Mouse (Mus musculus) thymus, postnatal 25 days (tissue): Measurements from ENCODE around the gene Sla2.
A peak's percentile ranks its signal among the peaks of the same experiment; 100 is the strongest.
"Not testable (repeated sequence)": the region's sequence is repeated elsewhere in the genome, so short reads cannot be mapped to it uniquely, and the experiment has no call there.

ENCODE experiments used
- DNase-seq: peaks from one replicate; pipeline ENCODE4 v3.0.0; 2022

The Sla2 gene

DNA sequence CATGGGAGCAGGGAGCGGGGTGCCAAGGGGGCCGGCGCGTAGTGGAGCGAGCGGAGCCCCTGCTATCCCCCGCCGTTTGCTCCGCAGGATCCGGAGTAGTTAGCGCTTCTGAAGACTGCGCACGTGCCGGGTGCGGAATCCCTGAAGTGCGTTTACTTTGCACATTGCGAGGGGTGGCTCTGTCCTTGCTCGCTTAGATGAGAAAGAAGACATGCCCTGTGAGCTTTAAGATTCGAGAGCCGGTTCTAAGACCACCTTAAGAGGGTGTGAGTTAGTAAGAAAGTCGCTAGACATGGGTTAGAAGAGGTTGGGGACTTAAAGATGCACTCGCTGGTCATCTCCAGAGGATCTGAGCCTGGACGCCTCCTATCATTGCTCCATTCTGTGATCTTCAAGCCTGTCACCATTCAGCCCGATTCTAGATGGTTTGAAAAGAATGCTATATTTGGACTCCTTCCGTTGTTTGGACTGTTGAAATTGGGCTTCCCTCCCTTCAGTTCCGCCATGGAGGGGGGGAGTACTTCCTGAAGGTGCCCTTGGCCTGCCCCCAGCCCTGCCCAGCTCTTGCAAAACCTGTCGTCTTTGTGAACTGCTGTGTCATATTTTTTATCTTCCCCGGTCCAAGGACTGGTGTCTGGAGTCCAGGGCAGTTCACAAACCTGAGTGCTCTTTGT lies 23.4 kb downstream of the Sla2 start:
- DNase-seq = peak; percentile 35

DNA sequence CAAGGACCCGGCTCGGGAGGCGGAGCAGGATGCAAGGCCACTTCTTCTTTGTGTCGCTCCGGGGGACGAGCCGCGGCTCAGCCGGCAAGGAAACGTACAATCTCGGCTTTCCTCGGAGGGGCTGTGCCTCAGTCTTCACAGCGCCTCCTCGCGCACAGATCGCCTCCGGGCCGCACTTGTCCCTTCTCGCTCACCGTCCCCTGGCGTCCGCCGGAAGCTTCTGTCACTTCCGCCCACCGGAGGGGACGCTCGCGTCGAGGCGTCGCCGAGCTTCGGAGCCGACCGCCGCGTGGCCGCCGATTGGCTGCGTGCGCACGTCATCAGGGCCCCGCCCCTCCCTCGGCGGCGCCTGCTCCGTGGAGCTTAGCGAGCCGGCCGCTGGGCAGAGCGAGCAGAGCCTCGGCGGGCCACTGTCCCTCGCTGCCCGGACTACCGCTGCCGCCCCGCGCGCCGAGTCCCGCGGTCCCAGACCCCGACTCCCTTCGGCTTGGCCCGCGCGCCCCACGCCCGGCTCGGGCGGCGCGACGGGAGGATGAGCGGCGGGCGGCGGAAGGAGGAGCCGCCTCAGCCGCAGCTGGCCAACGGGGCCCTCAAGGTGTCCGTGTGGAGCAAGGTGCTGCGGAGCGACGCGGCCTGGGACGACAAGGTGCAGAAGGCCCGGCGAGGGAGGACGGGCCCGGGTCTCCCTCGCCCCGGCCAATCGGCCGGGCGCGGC lies 24.1 kb downstream of the Sla2 start, which contains the start of gene Rab5if:
Rab5if (plus strand) TSS at position 357 of the 715 bp plus-strand sequence.
- peak; percentile 98 for DNase-seq

DNA sequence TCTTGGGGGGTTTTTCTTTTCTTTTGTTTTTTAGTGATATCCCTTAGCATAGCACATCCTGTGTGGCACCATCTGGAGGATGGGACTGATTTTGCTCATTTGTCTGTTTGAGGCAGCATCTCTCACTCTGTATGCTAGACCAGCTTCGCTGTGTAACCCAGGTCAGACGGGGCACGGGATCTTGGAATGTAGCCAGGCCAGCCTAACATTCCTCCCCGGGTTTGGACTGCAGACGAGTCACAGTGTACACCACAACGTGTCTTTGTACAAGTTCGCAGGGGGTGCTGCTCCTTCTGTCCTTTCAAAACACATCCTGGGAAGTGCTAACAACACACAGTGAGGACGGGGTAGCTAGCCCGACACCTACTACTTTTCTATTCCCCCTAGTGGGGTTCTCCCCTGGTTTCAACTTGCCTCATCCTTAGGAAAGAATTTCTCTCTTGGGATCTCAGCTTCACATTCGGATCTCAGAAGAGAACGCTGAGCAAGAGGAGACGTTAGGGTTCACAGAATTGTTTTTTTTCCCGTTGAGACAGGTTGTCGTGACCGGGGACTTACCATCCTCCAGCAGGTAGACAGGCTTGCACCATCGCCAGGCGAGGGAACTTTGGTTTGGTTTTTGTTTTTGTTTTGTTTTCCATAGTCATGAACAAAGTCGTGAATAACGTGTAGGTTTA lies 24.8 kb downstream of the Sla2 start:
- DNase-seq = peak; percentile 47

DNA sequence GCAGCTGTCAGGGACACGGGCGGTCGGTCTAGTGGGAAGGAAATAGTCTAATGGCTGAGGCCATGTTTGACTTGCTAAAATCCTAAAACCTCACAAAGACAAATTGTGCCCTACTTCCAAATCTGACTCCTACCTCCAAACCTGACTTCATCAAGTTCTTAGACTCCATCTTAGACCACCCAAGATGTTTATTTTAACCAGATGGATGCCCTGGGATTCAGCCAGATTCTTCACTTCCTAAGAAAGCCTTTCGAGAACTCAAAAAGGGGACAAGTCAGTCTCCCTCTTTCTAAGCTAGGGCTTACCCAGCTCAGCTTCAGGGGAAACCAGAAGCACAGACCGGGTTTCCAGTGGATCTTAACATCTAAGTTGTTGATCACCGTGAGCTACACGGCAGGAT lies 28.3 kb downstream of the Sla2 start:
- DNase-seq = no peak

DNA sequence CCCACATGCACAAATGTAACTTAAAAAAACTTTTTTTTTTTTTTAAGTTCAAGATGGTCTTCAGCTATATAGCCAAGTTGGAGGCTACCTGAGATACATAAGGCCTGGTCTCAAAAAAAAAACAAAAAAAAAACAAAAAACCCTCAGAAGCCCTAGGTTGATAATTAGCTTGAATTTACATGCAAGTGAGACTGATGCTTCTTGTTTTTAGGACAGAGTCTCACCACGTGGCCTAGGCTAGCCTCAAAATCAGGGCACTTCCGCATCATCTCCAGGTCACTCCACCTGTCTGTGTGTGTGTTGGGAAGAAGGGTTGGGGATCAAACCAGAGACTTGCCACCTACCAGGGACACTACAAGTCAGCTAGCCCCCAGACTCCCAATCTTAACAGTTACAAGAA lies 29.2 kb downstream of the Sla2 start, which contains the start of gene 4930518I15Rik:
4930518I15Rik (minus strand) TSS at position 112 of the 400 bp plus-strand sequence.
- no peak for DNase-seq

DNA sequence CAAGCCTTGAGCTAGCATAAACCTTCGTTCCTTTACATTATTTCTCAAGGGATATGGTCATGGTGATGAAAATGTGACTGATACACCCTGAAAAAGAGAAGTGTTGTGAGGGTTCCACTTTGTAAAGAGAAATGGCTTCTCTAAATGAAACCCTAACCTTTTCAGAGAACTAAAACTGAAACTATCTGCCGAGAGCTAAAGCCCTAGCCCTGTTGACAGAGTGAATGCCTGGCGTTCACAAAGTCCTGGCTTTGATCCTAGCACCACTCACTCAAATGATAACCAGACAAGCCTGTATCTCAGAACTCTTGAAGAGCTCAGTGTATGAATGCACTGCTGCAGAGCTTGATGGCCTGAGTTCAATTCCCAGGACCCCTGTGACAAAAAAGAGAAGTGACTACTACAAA lies 29.6 kb downstream of the Sla2 start:
- DNase-seq = no peak

DNA sequence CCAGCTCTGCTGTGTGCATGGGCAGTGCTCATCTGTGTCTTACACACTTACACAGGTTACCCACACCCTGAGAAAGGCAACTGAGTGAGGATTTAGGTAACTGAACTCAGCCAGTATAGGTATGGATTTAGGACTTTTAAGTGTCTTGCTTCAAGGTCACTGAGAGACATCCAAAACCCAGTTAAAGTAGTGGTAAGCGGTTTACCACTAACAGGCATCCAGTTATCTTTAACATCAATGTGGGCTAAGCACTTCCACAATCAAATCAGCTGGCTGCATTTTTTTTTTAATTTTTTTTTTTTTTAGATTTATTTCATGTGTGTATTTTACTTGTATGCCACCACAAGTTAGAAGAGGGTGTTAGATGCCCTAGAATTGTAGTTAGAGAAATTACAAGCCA lies 30.7 kb downstream of the Sla2 start:
- no peak for DNase-seq

DNA sequence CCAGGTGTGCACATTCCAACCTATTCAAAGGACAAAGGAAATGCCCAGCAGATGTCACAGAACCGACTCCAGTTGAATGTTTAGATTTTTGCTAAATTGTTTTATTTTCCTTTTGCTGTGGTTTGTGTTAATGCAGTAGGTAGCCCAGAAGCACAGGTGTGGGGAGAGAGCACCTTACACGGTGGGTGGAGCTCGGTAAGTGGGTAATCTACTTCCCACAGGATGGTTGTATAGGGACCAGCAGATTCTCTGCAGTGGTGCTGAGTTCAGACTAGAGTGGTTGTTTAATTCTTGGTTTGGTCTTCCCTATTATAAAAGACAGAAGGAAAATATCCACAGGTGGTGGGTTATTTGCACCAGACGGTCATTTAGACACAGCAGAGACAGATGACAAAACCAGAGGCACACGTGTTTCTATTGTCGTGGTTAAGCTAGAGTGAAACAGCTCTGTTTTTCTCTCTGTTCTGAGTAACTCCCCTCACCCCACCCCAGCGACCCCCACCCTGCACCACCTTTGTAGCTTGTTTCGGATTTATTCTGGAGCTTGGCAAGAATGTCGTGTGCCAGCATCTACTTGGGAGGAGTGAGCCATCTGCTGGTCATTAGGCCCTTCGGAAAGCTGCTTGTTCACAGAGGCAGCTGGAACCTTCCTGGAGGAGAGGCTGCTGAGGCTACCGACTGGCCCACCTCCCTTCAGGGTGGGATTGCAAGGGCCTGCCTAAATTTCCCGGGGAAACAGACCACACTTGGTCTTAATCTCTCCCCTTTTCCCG lies 32.8 kb downstream of the Sla2 start:
- not testable (repeated sequence) for DNase-seq

DNA sequence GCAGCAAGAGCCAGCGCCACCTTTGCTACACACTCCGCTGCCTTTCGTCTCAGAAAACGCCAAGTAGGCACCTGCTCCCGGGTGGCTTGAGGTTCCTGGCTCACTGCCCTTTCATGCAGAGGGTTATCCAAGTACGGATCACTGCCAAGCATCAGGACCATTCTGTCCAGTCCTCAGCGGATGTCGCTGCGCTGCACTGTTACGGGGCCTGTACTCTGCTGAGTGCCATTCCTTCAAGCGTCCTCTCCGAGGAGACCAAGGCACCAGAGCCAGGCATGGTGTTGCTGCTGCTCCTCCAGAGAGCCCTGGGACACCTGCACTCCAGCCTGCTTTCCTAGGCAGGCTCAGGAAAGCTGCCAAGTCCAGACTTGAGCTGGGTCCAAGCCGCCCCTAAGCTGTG lies 33.4 kb downstream of the Sla2 start:
- not testable (repeated sequence) for DNase-seq

DNA sequence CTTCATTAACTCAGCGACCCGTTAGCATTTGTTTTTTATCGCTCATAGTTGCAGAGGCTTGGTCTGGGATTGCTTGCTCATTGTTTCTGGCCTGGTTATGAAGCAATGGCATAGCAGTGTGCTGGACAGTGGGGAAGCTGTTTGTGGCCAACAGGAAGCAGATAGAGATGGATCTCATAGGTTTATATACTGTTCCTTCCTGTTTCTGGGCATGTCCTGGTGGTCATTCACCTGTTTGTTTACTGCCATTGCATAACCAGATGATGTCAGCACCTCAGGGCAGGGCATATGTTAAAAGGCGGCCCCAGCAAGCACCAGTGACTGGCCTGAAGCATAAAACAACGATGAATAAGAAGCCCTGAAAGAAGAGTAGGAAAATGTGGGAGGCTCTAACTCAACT lies 36.5 kb downstream of the Sla2 start:
- DNase-seq = no peak

DNA sequence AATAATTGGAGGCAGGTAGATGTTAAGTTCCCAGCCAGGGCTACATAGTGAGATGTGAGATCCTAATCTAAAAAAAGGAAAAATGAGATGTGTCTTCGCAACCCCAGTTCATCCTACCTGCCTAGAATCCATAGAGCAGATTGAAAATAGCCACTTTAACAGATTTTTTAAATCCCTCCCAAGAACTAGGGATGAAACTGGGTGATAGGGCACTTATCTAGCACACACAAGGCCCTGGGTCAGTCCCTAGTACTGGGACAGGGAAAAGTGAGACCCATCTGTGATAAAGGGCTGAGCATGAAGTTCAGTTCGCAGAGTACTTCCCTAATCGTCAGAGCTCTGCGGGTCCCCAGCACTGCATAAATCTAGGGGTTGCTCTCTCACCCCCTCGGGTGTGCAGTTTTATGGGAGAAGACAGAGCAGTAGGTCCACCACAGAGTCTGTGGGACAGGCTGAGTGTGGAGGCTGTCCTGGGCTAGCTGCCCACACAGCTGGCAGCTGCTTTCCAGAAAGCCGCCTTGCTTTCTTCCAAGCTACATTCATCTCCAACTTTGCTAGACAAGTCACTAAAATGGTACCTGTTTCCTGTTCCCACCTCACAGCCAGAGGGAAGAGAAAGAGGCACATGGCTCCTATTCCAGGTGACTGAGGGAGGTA lies 38.3 kb downstream of the Sla2 start:
- DNase-seq = no peak

DNA sequence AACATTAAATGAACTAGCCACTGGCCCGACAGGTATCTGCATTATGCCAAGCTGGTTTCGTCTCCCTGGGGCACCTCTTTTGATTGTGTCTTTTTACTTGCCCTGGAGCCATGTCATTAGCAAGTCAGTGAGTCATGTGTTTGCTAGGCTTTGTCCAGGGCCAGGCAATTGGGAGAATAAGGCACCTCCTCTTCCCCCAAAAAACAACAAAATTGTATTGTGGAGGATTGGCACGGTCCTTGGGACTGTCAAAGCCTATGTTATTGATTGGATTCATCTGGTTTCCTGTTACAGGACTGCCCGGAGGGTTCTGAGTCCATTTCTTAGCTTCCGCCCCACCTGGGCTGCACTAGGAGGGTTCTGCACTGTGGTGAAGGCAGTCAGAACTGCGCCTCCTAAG lies 39.3 kb downstream of the Sla2 start:
- DNase-seq = no peak

DNA sequence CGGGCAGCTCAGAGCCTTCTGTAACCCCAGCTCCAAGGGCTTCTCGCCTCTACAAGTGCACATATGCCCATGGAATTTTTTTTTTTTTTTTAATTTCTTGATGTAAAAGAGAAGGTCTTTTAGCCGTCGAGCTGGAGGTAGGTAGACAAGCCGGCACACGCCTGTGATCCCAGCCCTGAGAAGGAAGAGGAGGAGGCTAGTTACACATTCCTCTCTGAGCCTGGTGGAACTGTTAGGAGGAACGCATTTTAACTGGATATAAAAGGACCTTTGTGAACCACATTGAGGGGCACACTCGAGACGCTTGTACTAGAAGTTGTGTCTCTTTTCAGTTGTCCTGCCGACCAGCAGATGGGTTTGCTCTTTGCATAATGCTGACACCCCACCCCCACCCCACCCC lies 42.3 kb downstream of the Sla2 start:
- no peak for DNase-seq

DNA sequence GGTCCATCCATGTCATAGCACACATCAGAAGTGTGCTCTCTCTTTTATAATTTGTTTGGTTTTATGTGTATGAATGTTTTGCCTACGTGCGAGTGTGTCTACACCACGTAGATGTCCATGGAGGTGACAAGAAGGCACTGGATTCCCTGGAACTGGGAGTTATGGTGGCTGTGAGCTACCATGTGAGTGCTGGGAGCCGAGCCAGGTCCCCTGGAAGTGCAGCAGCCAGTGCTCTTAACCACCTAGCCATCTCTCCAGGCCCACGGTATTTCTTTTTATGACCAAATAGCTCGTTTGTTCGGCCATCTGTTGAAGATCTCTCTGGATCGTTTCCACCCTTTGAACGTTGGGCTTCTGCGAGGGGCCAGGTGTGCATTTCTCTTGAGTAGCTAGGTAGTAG lies 43.7 kb downstream of the Sla2 start:
- DNase-seq = no peak

DNA sequence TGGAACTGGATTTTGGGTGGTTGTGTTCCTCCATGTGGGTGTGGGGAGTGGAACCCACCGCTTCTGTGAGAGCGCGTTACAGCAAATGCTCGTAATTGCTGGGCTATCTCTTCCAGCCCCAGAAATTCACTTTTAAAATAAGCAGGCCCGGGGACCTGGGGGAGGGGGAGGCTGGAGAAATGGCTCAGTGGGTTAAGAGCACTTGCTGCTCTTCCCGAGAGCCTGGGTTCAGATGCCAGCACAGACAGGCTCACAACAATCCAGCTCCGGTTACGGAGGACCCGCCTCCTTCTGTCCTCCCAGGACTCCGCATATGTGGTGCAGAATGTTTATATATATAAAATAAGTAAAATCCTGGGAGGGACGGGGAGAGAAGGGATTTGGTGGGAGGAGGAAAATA lies 44.3 kb downstream of the Sla2 start:
- DNase-seq = no peak

DNA sequence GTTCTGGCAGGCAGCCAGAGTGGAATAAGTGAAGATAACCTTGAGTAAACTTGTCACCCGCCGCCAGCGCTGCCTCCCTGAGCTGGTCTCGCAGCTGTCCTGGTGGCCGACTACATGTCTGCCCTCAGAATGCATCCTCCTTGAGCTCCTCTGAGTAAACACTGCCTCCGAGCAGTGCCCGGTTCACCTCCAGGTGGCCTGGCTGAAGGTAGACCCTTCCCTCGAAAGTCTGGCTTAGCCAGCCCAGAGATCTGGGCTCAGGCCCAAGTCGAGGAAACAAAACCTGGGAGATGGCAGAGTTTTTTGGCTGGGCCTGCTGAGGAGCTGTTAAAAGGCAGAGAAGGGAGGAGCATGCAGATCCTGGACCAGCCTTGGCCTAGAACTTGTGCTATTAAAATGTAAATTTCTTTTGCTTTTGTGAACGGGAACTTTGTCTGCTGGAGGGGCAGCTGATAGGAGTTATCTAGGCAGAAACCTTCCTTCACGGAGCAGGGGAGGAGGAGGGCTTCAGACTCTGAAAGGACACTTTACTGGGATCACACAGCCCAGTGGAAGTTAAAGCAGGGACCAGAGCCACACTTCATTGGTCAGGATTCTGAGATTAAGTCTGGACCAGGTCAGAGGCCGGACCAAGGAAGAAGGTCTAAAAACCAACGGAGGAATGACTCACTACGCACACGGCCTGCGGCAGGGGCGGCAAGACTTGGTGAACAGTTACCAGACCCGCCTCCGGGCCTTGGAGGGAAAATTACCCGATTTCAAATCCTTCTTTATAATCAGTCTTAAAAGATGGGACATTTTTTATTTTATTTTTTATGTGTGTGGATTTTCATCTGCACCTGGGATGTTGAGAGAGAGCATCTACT lies 44.9 kb downstream of the Sla2 start:
- peak; percentile 38 for DNase-seq

DNA sequence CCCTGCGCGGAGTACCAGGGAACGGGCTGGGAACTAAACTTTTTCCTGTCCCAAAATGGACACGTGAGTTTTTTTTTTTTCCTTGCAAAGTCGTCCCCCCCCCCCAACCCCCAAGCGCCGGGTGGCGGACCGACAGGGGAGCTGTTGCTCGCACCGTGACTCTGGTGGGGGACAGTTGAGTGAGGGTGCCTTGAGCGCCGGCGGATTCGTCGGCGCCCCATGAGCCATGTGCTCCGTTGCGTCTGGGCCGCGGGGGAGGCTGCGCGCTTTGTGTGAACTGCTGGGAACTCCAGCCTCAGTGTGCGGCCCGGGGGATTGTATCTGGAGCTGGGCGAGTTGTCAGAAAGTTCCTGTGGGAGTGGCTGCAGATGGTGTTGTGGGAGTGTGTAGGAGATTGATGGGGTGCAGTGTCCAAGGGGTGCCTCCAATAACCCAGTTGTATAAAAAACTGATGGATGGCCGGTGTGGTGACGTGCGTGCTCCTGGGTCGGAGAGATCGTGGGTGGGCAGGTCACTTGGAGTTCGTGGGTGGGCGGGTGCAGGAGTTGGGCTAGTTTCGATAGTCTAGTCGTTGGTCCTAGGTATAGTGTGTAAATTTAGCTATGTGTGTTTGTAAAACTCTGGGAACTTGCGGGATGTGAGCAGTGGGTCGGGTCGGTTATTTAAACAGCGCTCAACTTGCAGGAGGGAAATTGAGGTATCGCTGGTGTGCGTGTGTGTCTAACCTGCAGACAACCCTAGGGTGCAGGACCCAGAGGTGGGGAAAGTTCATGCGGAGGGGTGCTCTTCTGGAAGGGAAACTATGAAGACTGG lies 45.8 kb downstream of the Sla2 start:
- peak; percentile 64 for DNase-seq

DNA sequence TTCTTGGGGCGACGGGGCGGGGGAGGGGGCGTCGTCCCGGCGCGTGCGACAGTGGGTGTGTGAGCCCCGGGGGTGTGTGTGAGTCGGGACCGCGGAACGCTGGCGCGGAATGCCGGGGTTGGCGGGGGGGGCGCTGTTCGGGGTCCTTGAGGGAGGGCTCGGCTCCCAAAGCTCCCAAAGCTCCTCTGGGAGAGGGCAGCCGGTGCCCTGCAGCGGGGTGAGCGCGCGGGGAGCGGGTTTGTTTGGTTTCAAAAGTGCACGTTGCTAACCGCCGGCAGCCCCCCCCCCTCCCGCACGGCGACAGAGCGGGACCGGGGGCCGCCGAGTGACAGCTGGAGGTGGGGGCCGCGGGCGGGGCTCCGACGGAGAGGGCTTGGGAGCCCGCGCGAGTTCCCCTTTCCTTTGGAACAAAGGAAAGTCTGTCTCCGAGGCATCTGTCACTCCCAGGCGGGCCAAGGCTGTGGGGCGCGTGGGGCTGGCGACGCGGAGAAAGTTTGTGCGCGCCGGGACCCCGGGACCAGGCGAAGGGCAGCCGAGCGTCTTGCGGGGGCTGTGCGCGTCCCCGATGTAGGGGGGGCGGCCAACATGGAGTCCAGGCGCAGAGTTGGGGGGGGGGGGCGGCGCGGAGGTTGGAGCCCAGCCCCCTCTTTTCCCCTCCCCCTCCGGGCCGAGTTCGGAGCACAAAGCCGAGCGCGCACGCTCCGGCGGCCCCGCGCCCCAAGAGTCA lies 46.5 kb downstream of the Sla2 start:
- peak; percentile 60 for DNase-seq

DNA sequence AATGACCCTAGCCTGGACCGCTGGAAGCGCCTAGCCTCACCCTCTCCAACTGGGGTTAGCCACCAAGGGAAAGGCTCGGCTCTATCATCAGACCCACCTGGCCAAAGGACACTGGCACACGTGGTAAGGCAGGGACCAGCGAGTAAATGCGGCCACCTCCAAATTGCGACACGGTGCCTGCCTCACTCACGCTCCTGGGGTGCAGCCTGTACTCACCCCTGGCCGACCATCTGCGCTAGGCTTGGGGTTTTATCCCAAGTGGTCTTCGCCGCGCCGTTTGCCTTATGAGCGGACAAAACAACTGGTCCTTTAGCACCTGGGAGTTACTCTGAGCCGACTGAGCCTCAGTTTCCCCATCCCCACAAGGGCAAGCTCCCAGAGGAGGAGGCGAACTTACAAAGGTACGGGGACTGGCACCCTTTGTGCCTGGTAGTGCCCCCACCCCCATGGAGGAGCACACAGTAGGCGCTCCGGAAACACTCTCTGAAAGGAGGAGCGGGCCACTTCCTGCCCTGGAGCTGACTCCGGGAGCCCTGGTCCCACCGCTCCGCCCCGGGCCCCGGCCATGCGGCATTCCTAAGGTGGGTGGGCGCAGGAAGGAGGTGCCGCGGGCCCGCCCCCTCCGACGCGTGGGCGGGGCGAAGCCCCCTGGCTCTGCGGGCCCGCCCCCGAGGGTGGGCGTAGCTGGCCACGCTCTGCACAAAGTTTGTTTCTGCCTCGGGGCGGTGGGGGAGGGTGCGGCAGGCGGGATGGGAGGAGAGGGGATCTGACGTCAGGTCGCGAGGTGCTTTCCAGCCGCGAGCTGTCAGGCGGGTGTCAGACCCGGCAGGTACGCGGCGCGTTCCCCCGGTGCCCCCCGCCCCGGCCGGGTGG lies 47.4 kb downstream of the Sla2 start, which contains the start of gene Tgif2:
Tgif2 (plus strand) TSS at position 689 of the 873 bp plus-strand sequence.
- peak; percentile 90 for DNase-seq
